Mouse (Mus musculus) heart, postnatal 25 days (tissue): ENCODE data around the gene Hexim2. TPM values are rescaled to one million over a fixed set of nuclear protein-coding genes. Genes with fewer than 3 reads are reported as not detected.

Experiments used
- DNase-seq: peaks from one replicate; pipeline ENCODE4 v3.0.0; 2022; ENCODE audit warnings: low spot score
- intact Hi-C: fragments of 180-260 bp; cut with DNase I; formaldehyde crosslinking; loops from one replicate; pipeline ENCODE4 v1.15.1; 2025
- total RNA-seq, 2 experiments: library from RNA; stranded (reverse); gene quantifications; 2 replicates each; pipeline ENCODE4 v1.2.3; 2021

The Hexim2 gene
- total RNA-seq, 2 experiments from 2014 or later, result 1.3 to 2.3 TPM

GRCm38 (mm10) chr11:103106386-103106785 lies 25.8 kb upstream of the Hexim2 start:
- intact Hi-C loops, result no loop called here
- no peak for DNase-seq

- intact Hi-C loops, result no loop called here
- DNase-seq, result no peak
Measured at GRCm38 (mm10) chr11:103111301-103111700, 20.9 kb upstream of the Hexim2 start.

- peak; percentile 74 for DNase-seq
- intact Hi-C loops, result no loop called here
Measured at GRCm38 (mm10) chr11:103111881-103112551, 20.2 kb upstream of the Hexim2 start.

- DNase-seq, result no peak
- intact Hi-C loops, result no loop called here
Measured at GRCm38 (mm10) chr11:103112552-103112912, 19.7 kb upstream of the Hexim2 start.

GRCm38 (mm10) chr11:103113005-103113404 lies 19.2 kb upstream of the Hexim2 start:
- intact Hi-C loops, result no loop called here
- DNase-seq, result no peak

- no peak for DNase-seq
- intact Hi-C loops, result no loop called here
Measured at GRCm38 (mm10) chr11:103113771-103114170, 18.5 kb upstream of the Hexim2 start.

- intact Hi-C loops, result no loop called here
- DNase-seq, result no peak
Measured at GRCm38 (mm10) chr11:103114270-103114943, 17.8 kb upstream of the Hexim2 start.

- intact Hi-C loops, result no loop called here
- DNase-seq, result peak; percentile 77
Measured at GRCm38 (mm10) chr11:103115163-103116007, 16.8 kb upstream of the Hexim2 start.

- intact Hi-C loops, result no loop called here
- peak; percentile 100 for DNase-seq
Measured at GRCm38 (mm10) chr11:103116008-103116818, 16.0 kb upstream of the Hexim2 start, which contains the start of gene Hexim1. Gene Hexim1, plus strand, starts transcription at chr11:103116231.

GRCm38 (mm10) chr11:103116959-103117590 lies 15.2 kb upstream of the Hexim2 start:
- intact Hi-C loops, result loop anchor here (1.0 kb wide), 1 partner anchor 42 kb away; no protein-coding TSS in a partner anchor
- peak; percentile 71 for DNase-seq

- no peak for DNase-seq
- intact Hi-C loops, result loop anchor here (1.0 kb wide), 2 partner anchors 15 to 42 kb away; partner anchors contain the start of gene Hexim2
Measured at GRCm38 (mm10) chr11:103117591-103118009, 14.6 kb upstream of the Hexim2 start.

- intact Hi-C loops, result loop anchor here (1.0 kb wide), 1 partner anchor 13 kb away; the partner anchor contains the start of gene Hexim2
- no peak for DNase-seq
Measured at GRCm38 (mm10) chr11:103118866-103119265, 13.4 kb upstream of the Hexim2 start.

- intact Hi-C loops, result no loop called here
- no peak for DNase-seq
Measured at GRCm38 (mm10) chr11:103119609-103120008, 12.6 kb upstream of the Hexim2 start.

GRCm38 (mm10) chr11:103120315-103120714 lies 11.9 kb upstream of the Hexim2 start:
- DNase-seq, result no peak
- intact Hi-C loops, result no loop called here

GRCm38 (mm10) chr11:103132576-103133455 lies 587 bp downstream of the Hexim2 start:
- intact Hi-C loops, result loop anchor here (1.0 kb wide), 1 partner anchor 15 kb away; no protein-coding TSS in a partner anchor
- peak; percentile 99 for DNase-seq

- intact Hi-C loops, result no loop called here
Measured at GRCm38 (mm10) chr11:103133456-103134185, 1.4 kb downstream of the Hexim2 start.

GRCm38 (mm10) chr11:103134221-103134620 lies 2.0 kb downstream of the Hexim2 start:
- intact Hi-C loops, result no loop called here

More at GRCm38 (mm10) chr11:103133456-103134185, 1.4 kb downstream of the Hexim2 start:
- no peak for DNase-seq

More at GRCm38 (mm10) chr11:103134221-103134620, 2.0 kb downstream of the Hexim2 start:
- DNase-seq, result no peak
